Mouse (Mus musculus): ENCODE measurements around the gene Calr4.

Gene Calr4

GRCm38 (mm10) chr4:109255727-109256417 lies 21.6 kb downstream of the Calr4 start:
- TF ChIP-seq NANOG (IDR thresholded peaks at IDR 0.05; ENCODE audit: borderline replicate concordance, low read length) = no peak
- no peak for TF ChIP-seq CTCF (conservative IDR thresholded peaks at IDR 0.05; ENCODE audit: low read length)
- TF ChIP-seq POU5F1 (IDR thresholded peaks at IDR 0.05; ENCODE audit: borderline replicate concordance, low read length) = no peak
- H3K36me3 ChIP-seq (ENCODE audit: insufficient read depth, low read length) = no peaks in the 10 kb centered on the region
- no peak overlapping the region for H3K4me3 ChIP-seq (replicated peaks; ENCODE audit: low read length)
- H3K9me3 ChIP-seq (ENCODE audit: low read length) = no peaks in the 10 kb centered on the region
- H3K27me3 ChIP-seq (ENCODE audit: insufficient read depth, low read length) = no peaks in the 10 kb centered on the region
- peaks cover 7% of the 10 kb centered on the region for H3K4me1 ChIP-seq (replicated peaks; ENCODE audit: low read depth, low read length)

GRCm38 (mm10) chr4:109256791-109257190 lies 22.5 kb downstream of the Calr4 start:
- Histone ChIP-seq H3K9me3 (ENCODE audit: low read length) (no peaks in the 10 kb centered on the region), H3K27me3 (ENCODE audit: insufficient read depth, low read length) (no peaks in the 10 kb centered on the region), H3K4me3 (replicated peaks; ENCODE audit: low read length) (no peak overlapping the region), H3K36me3 (ENCODE audit: insufficient read depth, low read length) (no peaks in the 10 kb centered on the region), H3K4me1 (replicated peaks; ENCODE audit: low read depth, low read length) (peaks cover 5% of the 10 kb centered on the region)
- no peak for TF ChIP-seq POU5F1 (IDR thresholded peaks at IDR 0.05; ENCODE audit: borderline replicate concordance, low read length)
- no peak for TF ChIP-seq NANOG (IDR thresholded peaks at IDR 0.05; ENCODE audit: borderline replicate concordance, low read length)
- TF ChIP-seq CTCF (conservative IDR thresholded peaks at IDR 0.05; ENCODE audit: low read length) = no peak

GRCm38 (mm10) chr4:109257639-109258038 lies 23.4 kb downstream of the Calr4 start:
- Histone ChIP-seq H3K9me3 (ENCODE audit: low read length) (no peaks in the 10 kb centered on the region), H3K4me3 (replicated peaks; ENCODE audit: low read length) (no peak overlapping the region), H3K27me3 (ENCODE audit: insufficient read depth, low read length) (no peaks in the 10 kb centered on the region), H3K4me1 (replicated peaks; ENCODE audit: low read depth, low read length) (no peaks in the 10 kb centered on the region; the same call in 1 of the 2 replicates), H3K36me3 (ENCODE audit: insufficient read depth, low read length) (no peaks in the 10 kb centered on the region)
- TF ChIP-seq NANOG (IDR thresholded peaks at IDR 0.05; ENCODE audit: borderline replicate concordance, low read length) (no peak), POU5F1 (IDR thresholded peaks at IDR 0.05; ENCODE audit: borderline replicate concordance, low read length) (no peak), CTCF (conservative IDR thresholded peaks at IDR 0.05; ENCODE audit: low read length) (no peak)

- H3K36me3 ChIP-seq (ENCODE audit: insufficient read depth, low read length) = no peaks in the 10 kb centered on the region
- H3K9me3 ChIP-seq (ENCODE audit: low read length) = no peaks in the 10 kb centered on the region
- no peak for TF ChIP-seq NANOG (IDR thresholded peaks at IDR 0.05; ENCODE audit: borderline replicate concordance, low read length)
- TF ChIP-seq POU5F1 (IDR thresholded peaks at IDR 0.05; ENCODE audit: borderline replicate concordance, low read length) = no peak
- TF ChIP-seq CTCF (conservative IDR thresholded peaks at IDR 0.05; ENCODE audit: low read length) = no peak
- H3K27me3 ChIP-seq (ENCODE audit: insufficient read depth, low read length) = no peaks in the 10 kb centered on the region
- no peaks in the 10 kb centered on the region for H3K4me1 ChIP-seq (replicated peaks; ENCODE audit: low read depth, low read length)
- H3K4me3 ChIP-seq (replicated peaks; ENCODE audit: low read length) = no peak overlapping the region
These were observed 27.8 kb downstream of the Calr4 start for GRCm38 (mm10) chr4:109262068-109262467.

GRCm38 (mm10) chr4:109266056-109266455 lies 31.8 kb downstream of the Calr4 start:
- Histone ChIP-seq H3K4me3 (replicated peaks; ENCODE audit: low read length) (no peak overlapping the region), H3K27me3 (ENCODE audit: insufficient read depth, low read length) (no peaks in the 10 kb centered on the region), H3K9me3 (ENCODE audit: low read length) (no peaks in the 10 kb centered on the region), H3K4me1 (replicated peaks; ENCODE audit: low read depth, low read length) (no peaks in the 10 kb centered on the region), H3K36me3 (ENCODE audit: insufficient read depth, low read length) (no peaks in the 10 kb centered on the region)
- TF ChIP-seq POU5F1 (IDR thresholded peaks at IDR 0.05; ENCODE audit: borderline replicate concordance, low read length) (no peak), NANOG (IDR thresholded peaks at IDR 0.05; ENCODE audit: borderline replicate concordance, low read length) (no peak), CTCF (conservative IDR thresholded peaks at IDR 0.05; ENCODE audit: low read length) (no peak)

- no peak overlapping the region for H3K4me3 ChIP-seq (replicated peaks; ENCODE audit: low read length)
- no peaks in the 10 kb centered on the region for H3K4me1 ChIP-seq (replicated peaks; ENCODE audit: low read depth, low read length)
- no peaks in the 10 kb centered on the region for H3K27me3 ChIP-seq (ENCODE audit: insufficient read depth, low read length)
- no peaks in the 10 kb centered on the region for H3K36me3 ChIP-seq (ENCODE audit: insufficient read depth, low read length)
- no peaks in the 10 kb centered on the region for H3K9me3 ChIP-seq (ENCODE audit: low read length)
- TF ChIP-seq CTCF (conservative IDR thresholded peaks at IDR 0.05; ENCODE audit: low read length) (no peak), POU5F1 (IDR thresholded peaks at IDR 0.05; ENCODE audit: borderline replicate concordance, low read length) (no peak), NANOG (IDR thresholded peaks at IDR 0.05; ENCODE audit: borderline replicate concordance, low read length) (no peak)
These were observed 32.5 kb downstream of the Calr4 start for GRCm38 (mm10) chr4:109266744-109267143.

- Histone ChIP-seq H3K4me3 (replicated peaks; ENCODE audit: low read length) (no peak overlapping the region), H3K36me3 (ENCODE audit: insufficient read depth, low read length) (no peaks in the 10 kb centered on the region), H3K4me1 (replicated peaks; ENCODE audit: low read depth, low read length) (no peaks in the 10 kb centered on the region), H3K27me3 (ENCODE audit: insufficient read depth, low read length) (no peaks in the 10 kb centered on the region), H3K9me3 (ENCODE audit: low read length) (no peaks in the 10 kb centered on the region)
- TF ChIP-seq CTCF (conservative IDR thresholded peaks at IDR 0.05; ENCODE audit: low read length) = no peak
- TF ChIP-seq NANOG (IDR thresholded peaks at IDR 0.05; ENCODE audit: borderline replicate concordance, low read length) = no peak
- TF ChIP-seq POU5F1 (IDR thresholded peaks at IDR 0.05; ENCODE audit: borderline replicate concordance, low read length) = no peak
These were observed 33.2 kb downstream of the Calr4 start for GRCm38 (mm10) chr4:109267452-109267851.

- no peaks in the 10 kb centered on the region for H3K36me3 ChIP-seq (ENCODE audit: insufficient read depth, low read length)
- H3K4me3 ChIP-seq (replicated peaks; ENCODE audit: low read length) = no peak overlapping the region
- H3K9me3 ChIP-seq (ENCODE audit: low read length) = no peaks in the 10 kb centered on the region
- H3K27me3 ChIP-seq (ENCODE audit: insufficient read depth, low read length) = no peaks in the 10 kb centered on the region
- H3K4me1 ChIP-seq (replicated peaks; ENCODE audit: low read depth, low read length) = no peaks in the 10 kb centered on the region
- no peak for TF ChIP-seq POU5F1 (IDR thresholded peaks at IDR 0.05; ENCODE audit: borderline replicate concordance, low read length)
- no peak for TF ChIP-seq NANOG (IDR thresholded peaks at IDR 0.05; ENCODE audit: borderline replicate concordance, low read length)
- TF ChIP-seq CTCF (conservative IDR thresholded peaks at IDR 0.05; ENCODE audit: low read length) = no peak
These were observed 34.6 kb downstream of the Calr4 start for GRCm38 (mm10) chr4:109268903-109269302.

GRCm38 (mm10) chr4:109271803-109272202 lies 37.5 kb downstream of the Calr4 start:
- Histone ChIP-seq H3K27me3 (ENCODE audit: insufficient read depth, low read length) (no peaks in the 10 kb centered on the region), H3K9me3 (ENCODE audit: low read length) (no peaks in the 10 kb centered on the region), H3K4me3 (replicated peaks; ENCODE audit: low read length) (no peak overlapping the region), H3K36me3 (ENCODE audit: insufficient read depth, low read length) (no peaks in the 10 kb centered on the region), H3K4me1 (replicated peaks; ENCODE audit: low read depth, low read length) (no peaks in the 10 kb centered on the region)
- TF ChIP-seq POU5F1 (IDR thresholded peaks at IDR 0.05; ENCODE audit: borderline replicate concordance, low read length) (no peak), CTCF (conservative IDR thresholded peaks at IDR 0.05; ENCODE audit: low read length) (no peak), NANOG (IDR thresholded peaks at IDR 0.05; ENCODE audit: borderline replicate concordance, low read length) (no peak)
